Mouse (Mus musculus) cerebellum, adult 2 months (tissue): ENCODE data around the gene BC117090. TPM values are rescaled to one million over a fixed set of nuclear protein-coding genes. Genes with fewer than 3 reads are reported as not detected.
"Not testable (repeated sequence)": the region's sequence is repeated elsewhere in the genome, so short reads cannot be mapped to it uniquely, and the experiment has no call there.

ENCODE experiments used
- DNase-seq, 2 experiments: peaks; one replicate each; pipeline ENCODE4 v3.0.0; 2021
- H3K27ac ChIP-seq: fragments of 200-500 bp; 2 replicates; pipeline ENCODE4 v1.5.1; 2012; ENCODE audit warnings: low read length, control low read depth, inconsistent platforms; ENCODE audit not compliant: insufficient read depth
- H3K27me3 ChIP-seq: fragments of 200-500 bp; 2 replicates; pipeline ENCODE4 v1.6.1; 2012; ENCODE audit warnings: inconsistent platforms, mild to moderate bottlenecking, low read length, moderate library complexity; ENCODE audit not compliant: control insufficient read depth, insufficient read depth
- H3K4me1 ChIP-seq: fragments of 200-500 bp; 2 replicates; pipeline ENCODE4 v1.6.1; 2011; ENCODE audit warnings: low read length; ENCODE audit not compliant: control insufficient read depth, insufficient read depth
- H3K4me3 ChIP-seq: fragments of 200-500 bp; replicated peaks from 2 replicates; pipeline ENCODE3; 2011; ENCODE audit warnings: mild to moderate bottlenecking, low read depth, low read length, control low read depth; ENCODE audit not compliant: insufficient read depth
- CTCF ChIP-seq: fragments of 200-500 bp; IDR thresholded peaks from 2 replicates; pipeline ENCODE4 v1.5.1; 2011; ENCODE audit warnings: low read depth, mild to moderate bottlenecking, control low read depth, low read length, moderate library complexity, borderline replicate concordance; ENCODE audit not compliant: insufficient read depth
- POLR2A ChIP-seq: fragments of 200-500 bp; IDR thresholded peaks from 2 replicates; pipeline ENCODE4 v1.6.1; 2011; ENCODE audit warnings: low read length, control low read depth, borderline replicate concordance; ENCODE audit not compliant: insufficient read depth
- WGBS: fragments of 180-500 bp; shearing (Covaris S2); methylation state at CpG from one replicate; pipeline ENCODE4 v1.1.7; 2018; 5-methylcytosine and 5-hydroxymethylcytosine counted together
- polyA plus RNA-seq: library from polyadenylated mRNA; depleted of rRNA; stranded (reverse); fragments of >200 nt; gene quantifications from 2 replicates; pipeline ENCODE4 v1.2.3, GENCODE M21; 2012; rRNA removed

BC117090 gene
- not detected in 2 replicates for polyA plus RNA-seq

DNA sequence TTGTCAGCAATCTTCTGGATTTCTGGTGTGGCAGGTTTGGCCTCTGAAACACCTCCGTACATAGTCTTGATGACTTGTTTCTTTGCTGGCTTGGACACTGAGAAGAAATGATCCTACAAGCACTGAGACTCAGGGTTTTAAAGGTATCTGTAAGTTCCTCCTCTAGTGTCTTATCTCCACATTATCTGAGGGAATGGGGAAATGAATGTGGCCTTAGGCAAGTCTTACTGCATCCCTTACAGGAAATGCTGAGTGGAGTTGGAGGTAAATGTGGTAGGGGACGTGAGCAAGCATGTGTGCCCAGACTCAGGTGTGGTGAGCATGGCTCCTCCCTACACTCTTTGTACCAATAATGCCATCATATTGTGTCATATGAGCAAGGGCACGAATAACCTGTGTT, at the start of gene BC117090:
TSS of gene BC117090 (minus strand) at position 101 of the 400 bp plus-strand sequence.
- no peaks in the 10 kb centered on the region for H3K4me1 ChIP-seq
- no peaks in the 10 kb centered on the region for H3K27me3 ChIP-seq
- 76% methylated on average over 3 of the region's 3 CpGs for WGBS
- TF ChIP-seq POLR2A (no peak), CTCF (no peak)
- H3K4me3 ChIP-seq = no peak within 1 kb of the TSS
- no peak for DNase-seq
- no peak within 1 kb of the TSS for H3K27ac ChIP-seq

DNA sequence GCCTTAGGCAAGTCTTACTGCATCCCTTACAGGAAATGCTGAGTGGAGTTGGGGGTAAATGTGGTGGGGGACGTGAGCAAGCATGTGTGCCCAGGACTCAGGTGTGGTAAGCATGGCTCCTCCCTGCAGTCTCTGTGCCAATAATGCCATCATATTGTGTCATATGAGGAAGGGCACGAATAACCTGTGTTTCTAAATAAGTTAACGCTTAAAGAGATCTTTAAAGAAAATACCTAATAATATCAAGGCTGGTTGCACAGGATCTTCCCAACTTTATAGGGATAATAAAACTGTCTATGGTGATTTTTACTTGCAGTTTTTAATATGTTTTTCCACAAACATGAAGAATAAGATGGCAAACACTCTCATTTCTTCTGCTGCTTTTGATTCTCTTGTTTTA, 33.5 kb upstream of the BC117090 start, which contains the start of gene BC100530:
TSS of gene BC100530 (minus strand) at position 101 of the 400 bp plus-strand sequence.
- H3K4me1 ChIP-seq, DNase-seq, H3K27ac ChIP-seq, H3K4me3 ChIP-seq, H3K27me3 ChIP-seq: not testable (repeated sequence)
- WGBS = 81% methylated on average over 3 of the region's 3 CpGs

DNA sequence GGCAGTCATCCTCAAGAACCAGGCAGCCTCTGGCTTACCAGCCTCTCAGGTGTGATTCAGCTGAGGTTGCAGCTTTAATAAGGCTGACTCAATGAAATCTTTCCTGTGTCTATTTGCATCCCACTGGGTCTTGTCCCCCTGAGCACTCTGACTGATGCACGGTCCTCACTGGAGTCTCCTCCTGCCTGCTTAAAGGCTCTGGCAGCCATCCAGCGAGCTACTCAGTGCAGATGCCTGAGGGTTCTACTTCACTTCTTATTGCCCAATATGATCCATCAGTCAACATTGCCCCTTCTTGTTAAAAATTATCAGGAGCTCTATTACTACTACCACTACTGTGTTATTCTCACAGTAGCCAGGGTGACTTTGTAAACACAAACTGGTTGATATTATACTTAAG, 3.0 kb upstream of the BC117090 start:
- Histone ChIP-seq H3K27ac (no peak overlapping the region), H3K4me3 (no peak overlapping the region), H3K4me1 (no peaks in the 10 kb centered on the region), H3K27me3 (no peaks in the 10 kb centered on the region)
- TF ChIP-seq CTCF (no peak), POLR2A (no peak)
- DNase-seq = no peak
- WGBS = 18% methylated on average over 2 of the region's 2 CpGs

DNA sequence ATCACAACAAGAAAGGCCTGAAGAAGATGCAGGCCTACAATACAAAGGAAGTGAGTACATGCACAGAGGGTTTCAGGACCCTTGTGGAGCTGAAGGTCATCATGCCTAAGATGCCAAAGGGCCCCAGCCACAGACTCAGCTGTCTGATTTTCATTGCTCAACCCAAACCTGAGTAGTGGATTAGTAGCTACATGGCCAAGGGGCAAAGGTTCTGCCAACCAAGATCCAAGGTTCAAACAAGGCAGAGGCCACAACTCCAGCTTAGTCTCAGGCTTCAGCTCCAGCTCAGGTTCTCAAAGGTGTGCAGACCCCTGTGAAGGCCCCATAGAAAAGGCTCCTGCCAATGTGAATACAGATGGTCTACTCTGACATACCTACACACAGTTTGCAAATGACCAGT, 14.8 kb downstream of the BC117090 start:
- no peaks in the 10 kb centered on the region for H3K27me3 ChIP-seq
- no peak for TF ChIP-seq CTCF
- no peak overlapping the region for H3K4me3 ChIP-seq
- H3K4me1 ChIP-seq = no peaks in the 10 kb centered on the region
- no peak overlapping the region for H3K27ac ChIP-seq
- no peak for DNase-seq

DNA sequence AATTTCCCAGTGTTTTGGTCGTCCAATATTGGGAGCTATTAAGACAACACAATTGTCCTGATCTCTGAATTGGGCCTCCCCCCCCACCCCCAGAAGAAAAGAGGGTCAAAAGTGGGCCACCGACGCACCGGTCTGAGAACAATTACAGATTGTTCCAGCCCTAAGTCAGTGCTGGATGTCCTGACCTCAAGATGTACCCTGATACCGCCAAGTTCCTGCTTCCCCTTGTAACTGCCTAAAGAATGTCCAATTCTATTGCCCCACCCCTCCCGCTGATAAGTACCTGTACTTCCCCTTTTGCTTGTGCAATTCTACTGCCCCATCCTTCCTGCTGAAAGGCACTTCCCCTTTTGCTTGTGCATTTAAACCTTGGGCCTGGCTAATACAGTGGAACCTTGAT, 18.0 kb downstream of the BC117090 start:
- H3K27me3 ChIP-seq, DNase-seq, H3K4me1 ChIP-seq, H3K4me3 ChIP-seq, H3K27ac ChIP-seq: not testable (repeated sequence)
- whole genome bisulfite sequencing = 81% methylated on average over 6 of the region's 6 CpGs

DNA sequence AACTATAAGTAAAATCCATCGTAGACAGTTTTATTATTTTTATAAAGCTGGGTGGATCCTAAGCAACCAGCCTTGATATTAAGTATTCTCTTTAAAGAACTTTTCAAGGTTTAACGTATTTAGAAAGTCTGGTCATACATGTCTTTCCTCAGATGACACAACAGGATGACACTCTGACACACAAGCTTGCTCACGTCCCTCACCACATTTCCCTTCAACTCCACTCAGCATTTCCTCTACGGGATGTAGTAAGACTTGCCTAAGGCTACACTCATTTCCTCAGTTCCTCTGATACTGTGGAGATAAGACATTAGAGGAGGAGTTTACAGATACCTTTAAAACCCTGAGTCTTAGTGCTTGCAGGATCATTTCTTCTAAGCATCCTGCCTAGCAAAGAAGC, 26.5 kb downstream of the BC117090 start:
- H3K27me3 ChIP-seq = no peaks in the 10 kb centered on the region
- DNase-seq = no peak
- no peak overlapping the region for H3K27ac ChIP-seq
- TF ChIP-seq CTCF (no peak), POLR2A (no peak)
- no peaks in the 10 kb centered on the region for H3K4me1 ChIP-seq
- H3K4me3 ChIP-seq = no peak overlapping the region
- 82% methylated on average over 4 of the region's 4 CpGs for WGBS

DNA sequence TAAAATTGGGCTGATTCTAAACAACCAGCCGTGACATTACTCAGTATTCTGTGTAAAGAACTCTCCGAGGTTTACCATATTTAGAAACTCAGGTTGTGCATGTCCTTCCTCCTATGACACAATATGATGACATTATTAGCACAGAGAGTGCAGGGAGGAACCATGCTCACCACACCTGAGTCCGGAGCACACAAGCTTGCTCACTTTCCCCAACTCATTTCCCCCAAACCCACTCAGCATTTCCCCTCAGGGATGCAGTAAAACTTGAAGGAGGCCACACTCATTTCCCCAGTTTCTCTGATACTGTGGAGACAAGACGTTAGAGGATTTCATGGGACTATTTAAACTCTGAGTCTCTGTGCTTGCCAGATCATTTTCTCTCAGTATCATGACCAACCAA, 45.0 kb downstream of the BC117090 start:
- WGBS = 87% methylated on average over 4 of the region's 4 CpGs
- no peak overlapping the region for H3K4me3 ChIP-seq
- no peak for TF ChIP-seq POLR2A
- TF ChIP-seq CTCF = no peak
- no peak overlapping the region for H3K27ac ChIP-seq
- no peak for DNase-seq
- no peaks in the 10 kb centered on the region for H3K27me3 ChIP-seq
- no peaks in the 10 kb centered on the region for H3K4me1 ChIP-seq

DNA sequence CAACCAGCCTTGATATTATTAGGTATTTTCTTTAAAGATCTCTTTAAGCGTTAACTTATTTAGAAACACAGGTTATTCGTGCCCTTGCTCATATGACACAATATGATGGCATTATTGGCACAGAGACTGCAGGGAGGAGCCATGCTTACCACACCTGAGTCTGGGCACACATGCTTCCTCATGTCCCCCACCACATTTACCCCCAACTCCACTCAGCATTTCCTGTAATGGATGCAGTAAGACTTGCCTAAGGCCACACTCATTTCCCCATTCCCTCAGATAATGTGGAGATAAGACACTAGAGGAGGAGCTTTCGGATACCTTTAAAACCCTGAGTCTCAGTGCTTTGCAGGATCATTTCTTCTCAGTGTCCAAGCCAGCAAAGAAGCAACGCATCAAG, 57.3 kb downstream of the BC117090 start, which contains the start of gene Stfa1:
TSS of gene Stfa1 (plus strand) at position 156 of the 400 bp plus-strand sequence.
- H3K27ac ChIP-seq, H3K27me3 ChIP-seq, H3K4me1 ChIP-seq, H3K4me3 ChIP-seq, DNase-seq: not testable (repeated sequence)
- 83% methylated on average over 4 of the region's 4 CpGs for WGBS

Other genes starting within 250 kb of the BC117090 start
- not detected in 2 replicates for gene Csta1, start 203.1 kb downstream of the BC117090 start, polyA plus RNA-seq
- gene Stfa2l1, start 177.5 kb downstream of the BC117090 start, polyA plus RNA-seq = not detected in 2 replicates
- not detected in 2 replicates for gene Gm5483, start 150.1 kb downstream of the BC117090 start, polyA plus RNA-seq
- not detected in 2 replicates for gene Gm5416, start 123.9 kb downstream of the BC117090 start, polyA plus RNA-seq
- not detected in 2 replicates for gene 2010005H15Rik, start 112.9 kb downstream of the BC117090 start, polyA plus RNA-seq
- not detected in 2 replicates for gene Stfa1, start 57.4 kb downstream of the BC117090 start, polyA plus RNA-seq
- not detected in 2 replicates for gene BC100530, start 33.4 kb upstream of the BC117090 start, polyA plus RNA-seq
- not detected in 2 replicates for gene Stfa2, start 74.1 kb upstream of the BC117090 start, polyA plus RNA-seq
- gene Stfa3, start 121.1 kb upstream of the BC117090 start, polyA plus RNA-seq = not detected in 2 replicates
- 0.05 and 0.33 TPM in 2 replicates for gene Casr, start 227.8 kb upstream of the BC117090 start, polyA plus RNA-seq